Mouse (Mus musculus) lung, postnatal 36 days (tissue): ENCODE data around the gene Tcf20.

Experiments
- DNase-seq: peaks from one replicate; pipeline ENCODE4 v3.0.0; 2022; ENCODE audit warnings: mixed read lengths

The Tcf20 gene

GRCm38 (mm10) chr15:82922052-82922451 lies 65.6 kb downstream of the Tcf20 start:
- peak; percentile 78 for DNase-seq

- no peak for DNase-seq
These were observed 66.1 kb downstream of the Tcf20 start for GRCm38 (mm10) chr15:82921559-82921958.

- DNase-seq, result peak; percentile 71
These were observed 66.7 kb downstream of the Tcf20 start for GRCm38 (mm10) chr15:82920895-82921515.

GRCm38 (mm10) chr15:82917965-82918364 lies 69.7 kb downstream of the Tcf20 start:
- no peak for DNase-seq

GRCm38 (mm10) chr15:82917207-82917844 lies 70.3 kb downstream of the Tcf20 start:
- no peak for DNase-seq

- no peak for DNase-seq
These were observed 73.2 kb downstream of the Tcf20 start for GRCm38 (mm10) chr15:82914455-82914854.

GRCm38 (mm10) chr15:82911965-82912337 lies 75.7 kb downstream of the Tcf20 start:
- no peak for DNase-seq

- DNase-seq, result no peak
These were observed 76.4 kb downstream of the Tcf20 start for GRCm38 (mm10) chr15:82911001-82911964.

GRCm38 (mm10) chr15:82910596-82910995 lies 77.1 kb downstream of the Tcf20 start:
- DNase-seq, result no peak

- DNase-seq, result no peak
These were observed 77.9 kb downstream of the Tcf20 start for GRCm38 (mm10) chr15:82909791-82910190.

GRCm38 (mm10) chr15:82908521-82908920 lies 79.2 kb downstream of the Tcf20 start:
- DNase-seq, result no peak

- no peak for DNase-seq
These were observed 80.4 kb downstream of the Tcf20 start for GRCm38 (mm10) chr15:82907306-82907705.

GRCm38 (mm10) chr15:82906574-82907061 lies 81.1 kb downstream of the Tcf20 start:
- peak; percentile 25 for DNase-seq

- DNase-seq, result peak; percentile 58
These were observed 82.0 kb downstream of the Tcf20 start for GRCm38 (mm10) chr15:82905431-82906395.

GRCm38 (mm10) chr15:82904526-82904925 lies 83.1 kb downstream of the Tcf20 start:
- DNase-seq, result no peak

GRCm38 (mm10) chr15:82902521-82902920 lies 85.2 kb downstream of the Tcf20 start:
- no peak for DNase-seq

- peak; percentile 21 for DNase-seq
These were observed 86.4 kb downstream of the Tcf20 start for GRCm38 (mm10) chr15:82901306-82901705.

GRCm38 (mm10) chr15:82900331-82900730 lies 87.3 kb downstream of the Tcf20 start:
- no peak for DNase-seq

GRCm38 (mm10) chr15:82899676-82900301 lies 87.9 kb downstream of the Tcf20 start:
- peak; percentile 92 for DNase-seq

- peak; percentile 43 for DNase-seq
These were observed 88.7 kb downstream of the Tcf20 start for GRCm38 (mm10) chr15:82898740-82899675.
